Mouse (Mus musculus): ENCODE measurements around the gene Ndufc2.

DNA sequence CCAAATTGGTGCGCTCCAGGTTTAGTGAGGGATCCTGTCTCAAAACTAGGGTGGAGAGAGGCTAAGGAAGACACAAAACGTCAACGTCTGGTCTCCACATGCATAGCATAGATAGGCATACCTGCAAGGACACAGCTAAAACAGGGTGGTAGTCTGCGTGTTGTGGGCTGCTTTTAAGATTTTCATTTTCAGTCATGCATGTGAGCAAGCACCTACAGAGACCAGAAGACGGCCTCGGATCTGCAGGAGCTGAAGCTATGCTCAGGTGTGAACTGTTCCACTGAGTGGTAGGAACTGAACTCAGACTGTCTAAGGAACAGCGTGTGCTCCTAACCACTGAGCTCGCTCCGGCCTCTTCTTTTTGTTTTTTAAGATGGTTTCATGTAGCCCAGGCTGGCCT, 24.7 kb upstream of the Ndufc2 start:
- TF ChIP-seq CTCF (conservative IDR thresholded peaks at IDR 0.05; ENCODE audit: insufficient read depth, insufficient read length, low read depth, low read length) (no peak), POLR2A (IDR thresholded peaks at IDR 0.05; ENCODE audit: low read depth, low read length) (no peak)
